Mouse (Mus musculus) intestine, postnatal 0 days (tissue): ENCODE measurements around the gene Rae1. TPM values are rescaled to one million over a fixed set of nuclear protein-coding genes. Genes with fewer than 3 reads are reported as not detected.

Source experiments
- ATAC-seq: fragments of 200-750 bp; cut with Nextera tagmentation; 2 replicates; pipeline ENCODE4 v1.8.0; 2017; ENCODE audit warnings: mild to moderate bottlenecking, moderate TSS enrichment, moderate library complexity
- H3K27ac ChIP-seq: fragments of 300-500 bp; sonication (generic); 2 replicates; pipeline ENCODE4 v1.5.1; 2014; ENCODE audit warnings: mild to moderate bottlenecking, low read depth, low read length, moderate library complexity
- H3K27me3 ChIP-seq: fragments of 300-500 bp; sonication (generic); replicated peaks from 2 replicates; pipeline ENCODE4 v1.6.1; 2014; ENCODE audit warnings: low read length, mixed read lengths; ENCODE audit not compliant: control insufficient read depth, insufficient read depth
- H3K36me3 ChIP-seq: fragments of 300-500 bp; sonication (generic); 2 replicates; pipeline ENCODE4 v1.6.1; 2014; ENCODE audit warnings: mild to moderate bottlenecking, moderate library complexity; ENCODE audit not compliant: control insufficient read depth, insufficient read depth
- H3K4me1 ChIP-seq: fragments of 300-500 bp; sonication (generic); replicated peaks from 2 replicates; pipeline ENCODE4 v1.6.1; 2014; ENCODE audit warnings: antibody characterized with exemption, low read length, mixed read lengths; ENCODE audit not compliant: control insufficient read depth, insufficient read depth
- H3K4me2 ChIP-seq: fragments of 300-500 bp; sonication (generic); replicated peaks from 2 replicates; pipeline ENCODE4 v1.6.1; 2014; ENCODE audit warnings: low read depth, mild to moderate bottlenecking, moderate library complexity
- H3K4me3 ChIP-seq: fragments of 300-500 bp; sonication (generic); 2 replicates; pipeline ENCODE4 v1.5.1; 2014; ENCODE audit warnings: low read depth, low read length
- H3K9ac ChIP-seq: fragments of 300-500 bp; sonication (generic); 2 replicates; pipeline ENCODE4 v1.6.1; 2014; ENCODE audit warnings: mild to moderate bottlenecking, low read depth, low read length
- H3K9me3 ChIP-seq: fragments of 300-500 bp; sonication (generic); 2 replicates; pipeline ENCODE4 v1.6.1; 2016; ENCODE audit warnings: mixed run types; ENCODE audit not compliant: control insufficient read depth
- CTCF ChIP-seq: sonication (generic); IDR thresholded peaks from 2 replicates; pipeline ENCODE4 v1.5.1; 2016; ENCODE audit warnings: low read depth, mild to moderate bottlenecking, control low read depth, antibody characterized with exemption, moderate library complexity
- WGBS: fragments of 180-500 bp; shearing (Covaris S2); extraction: QIAGEN DNeasy Blood & Tissue Kit; methylation state at CpG from one replicate; pipeline ENCODE4 v1.1.7; 2014; 5-methylcytosine and 5-hydroxymethylcytosine counted together
- polyA plus RNA-seq: library from polyadenylated mRNA; unstranded; fragments of >200 nt; fragmentation: Nextera tagmentation; extraction: Ambion mirVana; gene quantifications from 2 replicates; pipeline ENCODE4 v1.2.1, GENCODE M21; 2015

The Rae1 gene
- polyA plus RNA-seq, 1 experiment from 2014 or later = 63.5 TPM

GRCm38 (mm10) chr2:173000921-173001320 is 1.0 kb downstream of the Rae1 start:
- peak overlapping the region; percentile 87 for H3K4me3 ChIP-seq
- peaks cover 27% of the 10 kb centered on the region for H3K36me3 ChIP-seq
- H3K9me3 ChIP-seq = no peaks in the 10 kb centered on the region
- H3K9ac ChIP-seq = peak overlapping the region; percentile 95
- peak overlapping the region; percentile 95; the same call in 1 of the 2 replicates for H3K27ac ChIP-seq
- WGBS = 12% methylated on average over 8 of the region's 8 CpGs
- no peaks in the 10 kb centered on the region; the same call in 1 of the 2 replicates for H3K4me1 ChIP-seq
- peak overlapping the region; percentile 86 for H3K4me2 ChIP-seq
- TF ChIP-seq CTCF = no peak
- H3K27me3 ChIP-seq = no peaks in the 10 kb centered on the region
- no peak for ATAC-seq

GRCm38 (mm10) chr2:173003737-173004136 is 3.8 kb downstream of the Rae1 start:
- H3K9me3 ChIP-seq = no peaks in the 10 kb centered on the region
- no peak overlapping the region for H3K9ac ChIP-seq
- no peaks in the 10 kb centered on the region for H3K27me3 ChIP-seq
- WGBS = 92% methylated on average over 8 of the region's 8 CpGs
- peaks cover 54% of the 10 kb centered on the region for H3K36me3 ChIP-seq
- H3K4me3 ChIP-seq = no peak overlapping the region
- TF ChIP-seq CTCF = no peak
- H3K4me2 ChIP-seq = no peak overlapping the region
- no peaks in the 10 kb centered on the region; the same call in 1 of the 2 replicates for H3K4me1 ChIP-seq
- ATAC-seq = no peak
- H3K27ac ChIP-seq = no peak overlapping the region

DNA sequence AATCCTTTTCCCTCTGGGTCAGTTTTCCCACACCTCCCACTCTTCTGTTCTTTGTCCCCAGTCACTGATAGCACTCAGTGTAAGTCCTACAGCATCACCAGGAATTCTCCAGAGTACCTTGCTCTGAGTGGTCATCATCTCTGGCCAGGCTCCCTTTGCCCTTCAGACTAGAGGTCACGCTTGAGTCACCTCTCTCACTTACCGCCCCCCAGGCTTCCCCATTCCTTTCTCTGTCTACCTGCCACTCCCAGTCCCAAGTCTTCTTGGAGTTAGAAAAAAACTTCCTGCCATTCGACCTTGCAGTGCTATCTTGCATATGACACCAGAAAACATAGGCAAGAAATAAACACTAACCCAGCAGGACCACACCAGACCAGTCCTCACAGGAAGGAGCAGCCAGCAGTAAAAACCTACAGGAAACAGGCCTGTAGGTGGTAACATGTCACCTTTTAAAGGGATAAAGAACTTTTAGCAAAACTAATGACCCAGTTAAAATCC is 10.4 kb downstream of the Rae1 start:
- no peaks in the 10 kb centered on the region for H3K4me1 ChIP-seq
- H3K4me3 ChIP-seq = no peak overlapping the region
- TF ChIP-seq CTCF = no peak
- H3K27me3 ChIP-seq = no peaks in the 10 kb centered on the region
- H3K4me2 ChIP-seq = no peak overlapping the region
- H3K9me3 ChIP-seq = no peaks in the 10 kb centered on the region
- H3K36me3 ChIP-seq = peaks cover 98% of the 10 kb centered on the region
- peak; percentile 73 for ATAC-seq
- H3K9ac ChIP-seq = no peak overlapping the region
- H3K27ac ChIP-seq = no peak overlapping the region; the same call in 1 of the 2 replicates
- WGBS = 58% methylated on average over 3 of the region's 3 CpGs

DNA sequence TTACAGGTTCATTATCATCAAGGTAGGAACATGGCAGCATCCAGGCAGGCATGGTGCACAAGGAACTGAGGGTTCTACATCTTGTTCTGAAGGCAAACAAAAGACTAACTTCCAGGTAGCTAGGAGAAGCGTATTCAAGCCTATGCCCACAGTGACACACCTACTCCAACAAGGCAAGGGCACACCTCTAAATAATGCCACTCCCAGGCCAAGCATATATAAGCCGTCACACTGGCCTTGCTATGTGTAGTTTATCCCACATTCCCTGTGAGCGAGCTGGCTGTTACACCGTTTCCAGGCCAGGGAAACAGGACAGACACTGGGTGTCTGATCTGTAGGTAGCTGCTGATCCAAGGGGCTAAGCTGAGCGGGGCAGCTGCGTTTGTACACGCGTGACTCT is 11.5 kb downstream of the Rae1 start:
- no peaks in the 10 kb centered on the region for H3K4me1 ChIP-seq
- H3K9ac ChIP-seq = no peak overlapping the region
- H3K27ac ChIP-seq = no peak overlapping the region
- 84% methylated on average over 8 of the region's 8 CpGs for WGBS
- no peaks in the 10 kb centered on the region for H3K27me3 ChIP-seq
- H3K4me2 ChIP-seq = no peak overlapping the region
- TF ChIP-seq CTCF = no peak
- H3K4me3 ChIP-seq = no peak overlapping the region
- peaks cover 96% of the 10 kb centered on the region for H3K36me3 ChIP-seq
- no peaks in the 10 kb centered on the region for H3K9me3 ChIP-seq
- no peak for ATAC-seq

GRCm38 (mm10) chr2:173014741-173015287 is 14.9 kb downstream of the Rae1 start:
- no peak for ATAC-seq
- H3K4me3 ChIP-seq = no peak overlapping the region
- H3K9me3 ChIP-seq = no peaks in the 10 kb centered on the region
- no peak overlapping the region for H3K4me2 ChIP-seq
- H3K9ac ChIP-seq = no peak overlapping the region
- H3K27ac ChIP-seq = no peak overlapping the region
- peaks cover 64% of the 10 kb centered on the region for H3K36me3 ChIP-seq
- 76% methylated on average over 7 of the region's 7 CpGs for WGBS
- no peaks in the 10 kb centered on the region for H3K4me1 ChIP-seq
- no peak for TF ChIP-seq CTCF
- H3K27me3 ChIP-seq = no peaks in the 10 kb centered on the region

DNA sequence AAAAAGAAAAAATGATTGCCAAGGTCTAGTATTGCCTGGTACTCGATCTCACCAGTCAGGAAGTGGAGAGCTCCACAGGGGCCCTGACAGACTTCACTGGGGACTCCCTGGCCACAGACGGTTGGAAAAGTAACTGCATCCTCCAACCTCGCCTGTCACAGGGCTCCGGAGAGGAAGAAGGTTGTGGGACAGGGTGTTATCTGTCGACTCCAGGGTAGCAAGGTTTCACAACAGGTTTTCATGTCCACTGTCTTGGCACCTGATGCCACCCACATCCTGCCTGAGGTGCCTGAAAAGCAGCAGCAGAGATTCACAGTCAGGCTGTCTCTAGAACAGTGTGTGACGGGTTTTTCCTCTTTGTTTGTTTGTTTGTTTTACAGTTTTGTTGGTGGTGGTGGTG is 18.0 kb downstream of the Rae1 start:
- ATAC-seq = no peak
- Histone ChIP-seq H3K4me1 (0 out of 2 replicates have a peak, but pooled peaks cover 4% of the 10 kb centered on the region), H3K9ac (no peak overlapping the region), H3K27me3 (no peaks in the 10 kb centered on the region), H3K4me2 (no peak overlapping the region), H3K36me3 (peaks cover 32% of the 10 kb centered on the region), H3K9me3 (no peaks in the 10 kb centered on the region), H3K4me3 (no peak overlapping the region), H3K27ac (no peak overlapping the region)
- WGBS = 52% methylated on average over 6 of the region's 6 CpGs
- no peak for TF ChIP-seq CTCF
